Mouse (Mus musculus) CD4-positive naive resting alpha-beta T cell, adult 76 days (primary cell): ENCODE measurements around the gene Scand1. TPM values are rescaled to one million over a fixed set of nuclear protein-coding genes. Genes with fewer than 3 reads are reported as not detected.

Experiments used
- total RNA-seq: library from RNA; stranded (reverse); gene quantifications from one replicate; pipeline ENCODE4 v1.2.4, GENCODE M21; 2023

Scand1 gene
- 90.8 TPM for total RNA-seq

GRCm38 (mm10) chr2:156312297-156312897 lies at the start of gene Scand1, which contains the start of gene Cnbd2:
Scand1 (minus strand) TSS chr2:156312704.
Cnbd2 (plus strand) TSS chr2:156312299.

Other genes starting within 250 kb of the Scand1 start
- 4.8 TPM for gene Spag4, start 247.5 kb downstream of the Scand1 start, total RNA-seq
- 45.9 TPM for gene Cpne1, start 200.7 kb downstream of the Scand1 start, total RNA-seq
- gene Rbm12, start 200.7 kb downstream of the Scand1 start, total RNA-seq: 23.6 TPM
- gene Gm28036, start 185.6 kb downstream of the Scand1 start, total RNA-seq: 26.2 TPM
- gene Romo1, start 168.7 kb downstream of the Scand1 start, total RNA-seq: 46.3 TPM
- 24.6 TPM for gene Nfs1, start 168.5 kb downstream of the Scand1 start, total RNA-seq
- 2,783 TPM for gene Rbm39, start 132.5 kb downstream of the Scand1 start, total RNA-seq
- gene Phf20, start 116.2 kb downstream of the Scand1 start, total RNA-seq: 84.2 TPM
- 7.6 TPM for gene Cnbd2, start 405 bp downstream of the Scand1 start, total RNA-seq
- gene Epb41l1, start 108.2 kb upstream of the Scand1 start, total RNA-seq: 11.9 TPM
- 38.7 TPM for gene Aar2, start 234.9 kb upstream of the Scand1 start, total RNA-seq